Mouse (Mus musculus) liver, adult 2 months (tissue): ENCODE data around the gene Cdh23.

ENCODE experiments used
- CTCF ChIP-seq: fragments of 200-500 bp; IDR thresholded peaks from 2 replicates; pipeline ENCODE4 v1.5.1; 2011; ENCODE audit warnings: low read depth, low read length, control low read depth
- POLR2A ChIP-seq: fragments of 200-500 bp; IDR thresholded peaks from 2 replicates; pipeline ENCODE4 v1.6.1; 2011; ENCODE audit warnings: low read length, control low read depth; ENCODE audit not compliant: insufficient read depth; ENCODE audit errors: extremely low read depth

DNA sequence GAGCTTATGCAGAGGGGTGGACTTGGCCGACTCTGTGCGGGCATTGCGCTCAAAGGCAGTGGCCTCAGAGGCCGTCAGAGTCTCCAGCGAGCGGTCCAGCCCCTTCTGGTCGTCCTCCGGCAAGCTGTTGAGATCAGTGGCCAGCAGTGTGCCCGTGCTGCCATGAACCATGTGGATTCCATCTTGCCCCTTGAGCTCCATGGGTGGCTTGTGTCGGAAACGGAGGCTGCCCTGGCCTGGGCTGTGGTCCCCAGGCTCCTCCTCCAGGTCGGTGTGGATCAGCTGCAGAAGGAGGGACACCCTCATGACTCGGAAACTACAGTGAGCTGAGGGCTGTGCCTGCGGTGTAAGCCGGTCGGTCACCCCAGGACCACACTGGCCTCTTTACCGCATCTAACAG, 392.9 kb downstream of the Cdh23 start:
- TF ChIP-seq POLR2A (no peak), CTCF (no peak)
